Mouse (Mus musculus) heart, adult 2 months (tissue): ENCODE results near the gene Znhit3.

ENCODE experiments used
- CTCF ChIP-seq: fragments of 200-600 bp; IDR thresholded peaks from 2 replicates; pipeline ENCODE4 v1.8.1; 2022; ENCODE audit warnings: antibody characterized with exemption, mild to moderate bottlenecking, moderate library complexity
- POLR2A ChIP-seq: fragments of 200-500 bp; IDR thresholded peaks from 2 replicates; pipeline ENCODE4 v1.6.1; 2011; ENCODE audit warnings: mild to moderate bottlenecking, low read depth, low read length, control low read depth; ENCODE audit not compliant: insufficient read depth

- TF ChIP-seq CTCF = no peak
- TF ChIP-seq POLR2A = no peak
These were observed 32.4 kb upstream of the Znhit3 start for GRCm38 (mm10) chr11:84948526-84948925.
